Mouse (Mus musculus) liver, embryonic 11.5 days (tissue): ENCODE results near the gene Olfr923. TPM values are rescaled to one million over a fixed set of nuclear protein-coding genes. Genes with fewer than 3 reads are reported as not detected.

Source experiments
- ATAC-seq: fragments of 200-750 bp; cut with Nextera tagmentation; replicated peaks from 2 replicates; pipeline ENCODE4 v1.8.0; 2017; ENCODE audit warnings: moderate number of reproducible peaks, mild to moderate bottlenecking, moderate TSS enrichment, moderate library complexity; ENCODE audit not compliant: low FRiP score
- DNase-seq: peaks from one replicate; pipeline ENCODE4 v3.0.0-alpha.2; 2017; ENCODE audit warnings: low spot score
- H3K27ac ChIP-seq: fragments of 300-500 bp; sonication (generic); 2 replicates; pipeline ENCODE4 v1.5.1; 2014; ENCODE audit warnings: mild to moderate bottlenecking, low read depth, low read length, control low read depth
- H3K27me3 ChIP-seq: fragments of 300-500 bp; sonication (generic); replicated peaks from 2 replicates; pipeline ENCODE4 v1.6.1; 2014; ENCODE audit warnings: low read length, mixed read lengths; ENCODE audit not compliant: control insufficient read depth, insufficient read depth
- H3K36me3 ChIP-seq: fragments of 300-500 bp; sonication (generic); 2 replicates; pipeline ENCODE4 v1.6.1; 2014; ENCODE audit warnings: mild to moderate bottlenecking, low read length, moderate library complexity, mixed read lengths; ENCODE audit not compliant: control insufficient read depth, insufficient read depth
- H3K4me1 ChIP-seq: fragments of 300-500 bp; sonication (generic); replicated peaks from 2 replicates; pipeline ENCODE4 v1.6.1; 2014; ENCODE audit warnings: low read length, mixed read lengths; ENCODE audit not compliant: control insufficient read depth, insufficient read depth
- H3K4me2 ChIP-seq: fragments of 300-500 bp; sonication (generic); 2 replicates; pipeline ENCODE4 v1.6.1; 2014; ENCODE audit warnings: mild to moderate bottlenecking, control low read depth, moderate library complexity
- H3K4me3 ChIP-seq: fragments of 300-500 bp; sonication (generic); 2 replicates; pipeline ENCODE4 v1.5.1; 2014; ENCODE audit warnings: low read depth, low read length, control low read depth
- H3K9ac ChIP-seq: fragments of 300-500 bp; sonication (generic); 2 replicates; pipeline ENCODE4 v1.6.1; 2014; ENCODE audit warnings: low read depth, low read length, control low read depth
- H3K9me3 ChIP-seq: fragments of 300-500 bp; sonication (generic); 2 replicates; pipeline ENCODE4 v1.6.1; 2016; ENCODE audit warnings: low read length, inconsistent platforms, mixed read lengths; ENCODE audit not compliant: control insufficient read depth
- WGBS: fragments of 180-500 bp; shearing (Covaris S2); extraction: QIAGEN DNeasy Blood & Tissue Kit; methylation state at CpG from one replicate; pipeline ENCODE4 v1.1.7; 2014; 5-methylcytosine and 5-hydroxymethylcytosine counted together
- polyA plus RNA-seq: library from polyadenylated mRNA; unstranded; fragments of >200 nt; fragmentation: Nextera tagmentation; extraction: Ambion mirVana; gene quantifications from 2 replicates; pipeline ENCODE4 v1.2.1, GENCODE M21; 2014

Gene Olfr923
- polyA plus RNA-seq, 1 experiment from 2014 or later: not detected

DNA sequence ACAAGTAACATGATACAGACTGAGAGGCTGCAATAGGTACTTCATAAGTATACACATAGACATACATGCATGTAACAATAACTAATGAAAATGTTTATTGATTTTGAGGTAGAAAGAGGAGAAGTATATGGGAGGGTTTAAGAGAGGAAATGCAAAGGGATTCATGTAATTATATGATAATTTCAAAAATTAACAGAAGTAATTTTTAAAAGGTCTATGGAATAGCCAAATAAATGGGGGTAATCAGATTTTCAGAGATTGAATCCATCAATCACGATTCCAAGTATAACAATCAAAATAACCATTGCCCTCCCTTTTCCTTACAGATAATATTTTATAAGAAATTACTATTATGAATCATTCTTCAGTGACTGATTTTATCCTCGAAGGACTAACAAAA, 50.5 kb downstream of the Olfr923 start, which contains the start of gene Olfr926:
TSS of gene Olfr926 (plus strand) at position 301 of the 400 bp plus-strand sequence.
- no peaks in the 10 kb centered on the region for H3K36me3 ChIP-seq
- H3K9me3 ChIP-seq: peaks cover 3% of the 10 kb centered on the region; the same call in 1 of the 2 replicates
- no peak within 1 kb of the TSS for H3K9ac ChIP-seq
- no peak for DNase-seq
- no peaks in the 10 kb centered on the region for H3K27me3 ChIP-seq
- H3K4me3 ChIP-seq: no peak within 1 kb of the TSS
- no peak for ATAC-seq
- H3K27ac ChIP-seq: no peak within 1 kb of the TSS
- WGBS: 71% methylated on average over 2 of the region's 2 CpGs
- H3K4me1 ChIP-seq: no peaks in the 10 kb centered on the region
- no peak within 1 kb of the TSS for H3K4me2 ChIP-seq

Other genes with a start within 250 kb of the Olfr923 start
- not detected in 2 replicates for gene Olfr912, start 246.4 kb upstream of the Olfr923 start, polyA plus RNA-seq
- gene Olfr913, start 233.8 kb upstream of the Olfr923 start, polyA plus RNA-seq: not detected in 2 replicates
- not detected in 2 replicates for gene Olfr914, start 221.4 kb upstream of the Olfr923 start, polyA plus RNA-seq
- gene Olfr916, start 166.7 kb upstream of the Olfr923 start, polyA plus RNA-seq: not detected in 2 replicates
- gene Olfr917, start 160.7 kb upstream of the Olfr923 start, polyA plus RNA-seq: not detected in 2 replicates
- not detected in 2 replicates for gene Olfr918, start 151.9 kb upstream of the Olfr923 start, polyA plus RNA-seq
- not detected in 2 replicates for gene Olfr919, start 122.9 kb upstream of the Olfr923 start, polyA plus RNA-seq
- 11.1 and 11.4 TPM in 2 replicates for gene Vwa5a, start 108.3 kb upstream of the Olfr923 start, polyA plus RNA-seq
- not detected in 2 replicates for gene Olfr920, start 74.2 kb upstream of the Olfr923 start, polyA plus RNA-seq
- gene Olfr921, start 53.5 kb upstream of the Olfr923 start, polyA plus RNA-seq: not detected in 2 replicates
- gene Olfr922, start 11.9 kb upstream of the Olfr923 start, polyA plus RNA-seq: not detected in 2 replicates
- not detected in 2 replicates for gene Olfr924, start 17.9 kb downstream of the Olfr923 start, polyA plus RNA-seq
- not detected in 2 replicates for gene Olfr26, start 28.5 kb downstream of the Olfr923 start, polyA plus RNA-seq
- not detected in 2 replicates for gene Olfr926, start 50.6 kb downstream of the Olfr923 start, polyA plus RNA-seq
- gene Olfr930, start 103.3 kb downstream of the Olfr923 start, polyA plus RNA-seq: not detected in 2 replicates
- not detected in 2 replicates for gene Olfr933, start 145.8 kb downstream of the Olfr923 start, polyA plus RNA-seq
- gene Olfr934, start 161.8 kb downstream of the Olfr923 start, polyA plus RNA-seq: not detected in 2 replicates
- not detected in 2 replicates for gene Olfr935, start 173.1 kb downstream of the Olfr923 start, polyA plus RNA-seq
- gene Olfr146, start 196.8 kb downstream of the Olfr923 start, polyA plus RNA-seq: not detected in 2 replicates
- gene Olfr937, start 238.4 kb downstream of the Olfr923 start, polyA plus RNA-seq: not detected in 2 replicates